Mouse (Mus musculus) neural tube, embryonic 13.5 days (tissue): Measurements from ENCODE around the gene Kcnh4. TPM values are rescaled to one million over a fixed set of nuclear protein-coding genes. Genes with fewer than 3 reads are reported as not detected.

Experiments
- ATAC-seq: fragments of 200-750 bp; cut with Nextera tagmentation; 2 replicates; pipeline ENCODE4 v1.8.0; 2017; ENCODE audit warnings: low read depth, mild to moderate bottlenecking, moderate TSS enrichment, moderate library complexity
- H3K27ac ChIP-seq: fragments of 300-500 bp; sonication (generic); replicated peaks from 2 replicates; pipeline ENCODE4 v1.5.1; 2015; ENCODE audit warnings: moderate library complexity, mild to moderate bottlenecking, inconsistent platforms
- H3K27me3 ChIP-seq: fragments of 300-500 bp; sonication (generic); 2 replicates; pipeline ENCODE4 v1.6.1; 2015; ENCODE audit warnings: mild to moderate bottlenecking, inconsistent platforms
- H3K36me3 ChIP-seq: fragments of 300-500 bp; sonication (generic); 2 replicates; pipeline ENCODE4 v1.6.1; 2015; ENCODE audit warnings: mild to moderate bottlenecking, inconsistent platforms
- H3K4me1 ChIP-seq: fragments of 300-500 bp; sonication (generic); replicated peaks from 2 replicates; pipeline ENCODE4 v1.6.1; 2015; ENCODE audit warnings: inconsistent platforms
- H3K4me2 ChIP-seq: fragments of 300-500 bp; sonication (generic); 2 replicates; pipeline ENCODE4 v1.6.1; 2015; ENCODE audit warnings: inconsistent platforms, mild to moderate bottlenecking, moderate library complexity
- H3K4me3 ChIP-seq: fragments of 300-500 bp; sonication (generic); 2 replicates; pipeline ENCODE4 v1.5.1; 2015; ENCODE audit warnings: mild to moderate bottlenecking, inconsistent platforms
- H3K9ac ChIP-seq: fragments of 300-500 bp; sonication (generic); 2 replicates; pipeline ENCODE4 v1.6.1; 2015; ENCODE audit warnings: moderate library complexity, mild to moderate bottlenecking, inconsistent platforms
- H3K9me3 ChIP-seq: fragments of 300-500 bp; sonication (generic); 2 replicates; pipeline ENCODE4 v1.6.1; 2016; ENCODE audit warnings: inconsistent platforms
- WGBS: fragments of 180-500 bp; shearing (Covaris S2); methylation state at CpG from one replicate; pipeline ENCODE4 v1.1.7; 2015; 5-methylcytosine and 5-hydroxymethylcytosine counted together
- polyA plus RNA-seq: library from polyadenylated mRNA; unstranded; fragments of >200 nt; fragmentation: Nextera tagmentation; extraction: Ambion mirVana; gene quantifications from 2 replicates; pipeline ENCODE4 v1.2.1, GENCODE M21; 2015

Gene Kcnh4
- polyA plus RNA-seq, 1 experiment from 2014 or later = 4.8 TPM

DNA sequence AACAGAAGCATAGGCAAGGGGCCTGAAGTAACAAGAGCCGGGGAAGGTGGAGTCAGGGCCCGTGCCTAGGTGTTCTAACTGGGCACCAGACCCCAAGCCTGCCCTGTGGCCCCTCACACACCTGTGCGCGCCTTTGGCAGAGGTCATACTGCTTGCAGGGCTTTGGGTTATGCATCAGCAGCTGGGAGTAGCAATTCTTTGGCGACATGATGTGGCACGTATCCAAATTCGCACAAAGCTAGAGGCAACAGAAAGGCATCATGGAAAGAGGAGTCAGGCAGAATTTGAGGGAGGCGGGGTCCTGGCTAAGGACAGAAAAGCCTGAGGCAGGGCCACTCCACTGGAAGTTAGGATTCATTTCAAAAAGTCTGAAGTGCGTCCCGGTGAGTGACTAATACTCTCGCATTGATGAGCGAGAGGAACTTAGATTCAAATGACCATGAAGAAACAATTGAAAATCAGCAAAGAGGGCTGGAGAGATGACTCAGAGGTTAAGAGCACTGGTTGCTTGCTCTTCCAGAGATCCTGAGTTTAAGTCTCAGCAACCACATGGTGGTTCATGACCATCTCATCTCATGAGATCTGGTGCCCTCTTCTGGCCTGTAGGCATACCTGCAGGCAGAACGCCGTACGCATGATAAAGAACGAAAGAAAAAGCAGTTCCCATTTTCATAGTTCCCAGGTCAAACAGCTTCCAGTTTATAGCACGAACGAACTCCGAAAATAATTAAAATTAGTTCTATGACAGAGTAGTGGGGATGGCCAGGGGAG lies 57.5 kb downstream of the Kcnh4 start:
- H3K36me3 ChIP-seq = peaks cover 30% of the 10 kb centered on the region

DNA sequence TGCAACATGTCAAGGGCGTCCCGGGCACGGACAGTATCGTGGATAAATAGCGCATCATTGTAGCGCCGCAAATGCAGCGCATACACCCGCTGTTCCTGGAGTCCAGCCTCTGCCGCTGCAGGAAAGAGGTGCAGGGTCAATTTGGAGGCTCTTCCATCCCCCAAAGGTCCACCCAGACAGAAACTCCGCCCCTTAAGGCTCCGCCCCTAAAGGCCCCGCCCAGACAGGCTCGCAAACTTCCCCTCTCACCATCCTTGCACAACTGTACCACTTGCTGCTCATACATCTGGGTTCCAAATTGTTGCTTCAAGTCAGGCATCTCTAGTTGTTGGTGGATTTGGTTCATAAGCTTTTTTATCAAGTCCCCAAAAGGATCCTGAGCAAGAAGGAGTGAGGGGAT lies 58.4 kb downstream of the Kcnh4 start:
- Histone ChIP-seq H3K27me3 (peaks cover 15% of the 10 kb centered on the region; the same call in 1 of the 2 replicates), H3K4me3 (peak overlapping the region; percentile 17), H3K36me3 (peaks cover 20% of the 10 kb centered on the region), H3K4me1 (peaks cover 12% of the 10 kb centered on the region), H3K4me2 (peak overlapping the region; percentile 39), H3K27ac (no peak overlapping the region), H3K9me3 (no peaks in the 10 kb centered on the region), H3K9ac (peak overlapping the region; percentile 34)
- whole genome bisulfite sequencing = under 1% methylated on average over 14 of the region's 14 CpGs
- ATAC-seq = no peak

More for the DNA sequence above, 57.5 kb downstream of the Kcnh4 start:
- no peak overlapping the region for H3K9ac ChIP-seq
- peak overlapping the region; percentile 35 for H3K4me2 ChIP-seq
- H3K27me3 ChIP-seq = peaks cover 15% of the 10 kb centered on the region; the same call in 1 of the 2 replicates
- H3K27ac ChIP-seq = no peak overlapping the region
- peak; percentile 40; the same call in 1 of the 2 replicates for ATAC-seq
- 42% methylated on average over 19 of the region's 19 CpGs for WGBS
- no peaks in the 10 kb centered on the region for H3K9me3 ChIP-seq
- no peak overlapping the region for H3K4me3 ChIP-seq
- H3K4me1 ChIP-seq = peaks cover 12% of the 10 kb centered on the region

DNA sequence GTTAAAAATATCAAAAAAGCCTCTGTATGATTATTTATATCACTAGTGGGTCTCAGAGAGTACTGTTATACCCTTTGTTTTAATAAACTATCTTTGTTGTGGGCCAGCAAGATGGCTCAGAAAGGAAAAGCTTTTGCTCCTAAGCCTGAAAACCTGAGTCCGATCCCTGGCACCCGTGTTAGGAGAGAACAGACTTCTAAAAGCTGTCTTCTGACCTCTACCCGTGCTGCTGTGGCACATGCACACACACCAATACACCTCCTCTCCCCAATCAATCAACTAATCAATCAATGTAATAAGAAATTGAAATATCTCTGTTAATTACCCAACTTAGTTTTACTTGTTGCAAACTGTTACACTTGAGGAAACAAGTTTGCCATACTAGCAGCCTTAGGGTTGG lies 59.0 kb downstream of the Kcnh4 start:
- WGBS = 70% methylated on average over 3 of the region's 3 CpGs
- H3K4me1 ChIP-seq = peaks cover 12% of the 10 kb centered on the region
- no peak overlapping the region for H3K27ac ChIP-seq
- H3K9ac ChIP-seq = no peak overlapping the region
- H3K27me3 ChIP-seq = peaks cover 15% of the 10 kb centered on the region; the same call in 1 of the 2 replicates
- H3K4me3 ChIP-seq = 0 out of 2 replicates have a peak overlapping the region, but pooled peaks have one; percentile 17
- no peak for ATAC-seq
- peaks cover 14% of the 10 kb centered on the region for H3K36me3 ChIP-seq
- H3K9me3 ChIP-seq = no peaks in the 10 kb centered on the region
- peak overlapping the region; percentile 39; the same call in 1 of the 2 replicates for H3K4me2 ChIP-seq

DNA sequence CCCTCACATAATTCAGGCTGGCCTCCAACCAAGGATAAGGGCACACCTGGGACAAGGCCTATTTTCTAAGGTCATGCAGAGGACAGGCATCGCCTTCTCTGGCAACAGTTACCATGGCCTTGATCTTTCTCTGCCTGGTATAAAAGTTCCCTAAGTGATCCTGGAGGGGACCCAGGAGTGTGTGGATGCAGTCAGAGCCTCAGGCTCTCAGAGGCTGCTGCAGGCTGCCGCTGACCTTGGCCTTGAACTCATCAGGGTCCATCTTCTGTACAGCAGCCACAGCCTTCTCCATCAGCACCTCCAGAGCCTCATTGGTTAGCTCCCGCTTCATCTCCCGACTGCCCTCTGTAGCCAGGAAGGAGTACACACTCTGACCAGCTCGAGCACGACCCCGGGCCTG lies 61.8 kb downstream of the Kcnh4 start:
- Histone ChIP-seq H3K4me1 (peaks cover 14% of the 10 kb centered on the region), H3K4me3 (no peak overlapping the region), H3K27ac (no peak overlapping the region), H3K9me3 (no peaks in the 10 kb centered on the region), H3K36me3 (no peaks in the 10 kb centered on the region), H3K9ac (no peak overlapping the region), H3K27me3 (peaks cover 25% of the 10 kb centered on the region), H3K4me2 (no peak overlapping the region)
- 76% methylated on average over 7 of the region's 7 CpGs for WGBS
- no peak for ATAC-seq

DNA sequence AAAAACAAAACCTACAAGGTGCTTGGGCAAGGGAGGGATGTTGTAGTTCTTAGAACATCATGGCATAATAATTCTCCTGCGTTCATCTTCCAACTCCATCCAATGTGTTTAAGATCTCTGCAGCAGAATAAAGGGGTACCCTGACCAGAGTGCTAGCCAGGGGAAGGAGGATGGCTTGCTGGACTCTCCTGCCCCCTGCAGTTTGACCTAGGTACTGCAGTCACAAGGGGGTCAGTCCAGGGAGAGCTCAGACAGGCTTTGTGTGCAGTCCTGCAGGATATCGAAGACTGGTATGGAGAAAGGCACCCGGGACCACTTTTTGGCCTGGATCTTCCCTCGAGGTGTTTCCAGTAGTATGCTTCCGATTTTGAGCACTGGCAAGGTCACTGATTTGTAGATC lies 64.8 kb downstream of the Kcnh4 start:
- Histone ChIP-seq H3K36me3 (no peaks in the 10 kb centered on the region), H3K4me3 (no peak overlapping the region), H3K9ac (no peak overlapping the region), H3K27ac (no peak overlapping the region), H3K27me3 (peaks cover 38% of the 10 kb centered on the region), H3K4me1 (peaks cover 17% of the 10 kb centered on the region), H3K4me2 (no peak overlapping the region), H3K9me3 (no peaks in the 10 kb centered on the region)
- WGBS = 41% methylated on average over 5 of the region's 5 CpGs
- peak; percentile 59; the same call in 1 of the 2 replicates for ATAC-seq

DNA sequence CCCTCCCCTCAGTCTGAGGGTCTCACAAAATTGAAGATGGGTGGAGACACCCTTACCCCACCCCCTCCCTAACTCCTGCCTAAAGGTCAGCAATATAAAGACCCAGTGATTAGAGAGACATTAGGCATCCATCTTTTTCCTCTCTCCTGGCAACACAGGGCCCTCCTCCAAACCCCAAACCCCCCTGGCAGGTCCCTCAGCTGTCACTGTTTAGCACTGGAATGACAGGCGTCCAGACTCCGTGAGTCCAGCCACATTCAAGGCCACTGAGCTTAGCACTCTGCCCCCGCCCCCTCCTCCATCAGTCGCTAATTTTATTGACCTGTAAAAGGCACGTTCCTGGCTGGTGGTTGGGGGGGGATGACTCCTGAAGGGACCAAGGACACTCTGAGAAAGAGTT lies 66.6 kb downstream of the Kcnh4 start:
- H3K27me3 ChIP-seq = peaks cover 38% of the 10 kb centered on the region
- peaks cover 17% of the 10 kb centered on the region for H3K4me1 ChIP-seq
- H3K4me2 ChIP-seq = no peak overlapping the region
- no peaks in the 10 kb centered on the region for H3K9me3 ChIP-seq
- H3K9ac ChIP-seq = no peak overlapping the region
- no peak overlapping the region for H3K27ac ChIP-seq
- no peaks in the 10 kb centered on the region for H3K36me3 ChIP-seq
- no peak for ATAC-seq
- no peak overlapping the region for H3K4me3 ChIP-seq
- WGBS = 18% methylated on average over 5 of the region's 5 CpGs

DNA sequence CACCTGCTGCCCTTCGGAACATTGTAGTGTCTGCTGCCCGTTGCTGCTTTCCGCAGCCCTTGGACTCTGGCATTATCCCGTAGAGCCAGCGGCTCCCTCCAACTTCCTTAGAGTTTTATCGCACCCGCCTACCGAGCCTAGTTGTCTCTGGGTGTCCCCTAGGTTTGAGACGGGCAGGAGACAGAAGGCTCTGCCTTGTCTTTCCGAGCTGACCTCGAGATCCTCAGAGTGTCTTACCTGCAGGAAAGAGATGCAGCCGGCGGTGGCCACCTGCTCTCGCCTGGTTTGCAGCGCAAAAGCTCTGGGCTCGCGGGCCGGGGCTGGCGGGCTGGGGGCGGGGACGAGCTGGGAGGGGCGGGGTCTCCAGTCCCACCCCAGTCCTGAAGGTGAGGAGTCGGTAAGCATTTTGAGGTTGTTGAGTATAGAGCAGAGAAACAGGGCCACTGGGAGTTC lies 67.6 kb downstream of the Kcnh4 start, which contains the start of gene Zfp385c:
Gene Zfp385c (minus strand): TSS at position 292 of the 453 bp plus-strand sequence.
- Histone ChIP-seq H3K27ac (no peak within 1 kb of the TSS), H3K4me2 (peak within 1 kb of the TSS; percentile 48), H3K9me3 (no peaks in the 10 kb centered on the region), H3K36me3 (no peaks in the 10 kb centered on the region), H3K9ac (peak within 1 kb of the TSS; percentile 54; the same call in 1 of the 2 replicates), H3K4me3 (peak within 1 kb of the TSS; percentile 22), H3K4me1 (peaks cover 17% of the 10 kb centered on the region), H3K27me3 (peaks cover 38% of the 10 kb centered on the region)
- ATAC-seq = no peak
- WGBS = 2% methylated on average over 23 of the region's 23 CpGs

DNA sequence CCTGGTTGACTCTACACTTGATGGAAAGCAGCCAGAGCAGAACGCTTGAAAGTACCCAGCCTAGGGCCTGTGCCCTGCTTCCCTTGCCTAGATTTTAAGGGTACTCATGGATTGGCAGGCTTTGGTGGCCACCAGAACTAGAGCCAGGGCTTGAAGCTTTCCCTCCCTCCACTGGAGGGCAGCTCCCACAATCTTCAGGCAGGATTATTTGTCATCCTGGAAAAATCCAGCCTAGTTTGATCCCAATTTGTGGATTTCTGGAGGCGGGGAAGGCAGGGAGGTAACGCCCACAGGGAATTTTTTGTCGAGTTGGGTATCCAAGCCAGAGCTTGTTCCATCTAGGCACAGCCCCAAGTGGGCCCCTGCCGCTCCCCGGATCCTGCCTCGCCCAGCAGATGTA lies 69.4 kb downstream of the Kcnh4 start:
- no peak overlapping the region for H3K9ac ChIP-seq
- H3K4me3 ChIP-seq = no peak overlapping the region
- peaks cover 17% of the 10 kb centered on the region for H3K4me1 ChIP-seq
- H3K36me3 ChIP-seq = no peaks in the 10 kb centered on the region
- H3K27me3 ChIP-seq = peaks cover 38% of the 10 kb centered on the region
- no peak for ATAC-seq
- no peak overlapping the region for H3K27ac ChIP-seq
- no peaks in the 10 kb centered on the region for H3K9me3 ChIP-seq
- WGBS = 77% methylated on average over 7 of the region's 7 CpGs
- no peak overlapping the region for H3K4me2 ChIP-seq

Other genes with a start within 250 kb of the Kcnh4 start
- 267 and 279 TPM in 2 replicates for gene Acly, start 231.9 kb downstream of the Kcnh4 start, polyA plus RNA-seq
- 2.4 and 2.7 TPM in 2 replicates for gene Ttc25, start 214.3 kb downstream of the Kcnh4 start, polyA plus RNA-seq
- 46.0 and 53.2 TPM in 2 replicates for gene Cnp, start 185.0 kb downstream of the Kcnh4 start, polyA plus RNA-seq
- 109 and 112 TPM in 2 replicates for gene Nkiras2, start 140.7 kb downstream of the Kcnh4 start, polyA plus RNA-seq
- gene Dnajc7, start 139.8 kb downstream of the Kcnh4 start, polyA plus RNA-seq = 304 and 317 TPM in 2 replicates
- 0.10 and 0.21 TPM in 2 replicates for gene Zfp385c, start 67.5 kb downstream of the Kcnh4 start, polyA plus RNA-seq
- 2.1 and 4.1 TPM in 2 replicates for gene Dhx58, start 55.7 kb downstream of the Kcnh4 start, polyA plus RNA-seq
- gene Kat2a, start 47.5 kb downstream of the Kcnh4 start, polyA plus RNA-seq = 54.7 TPM in 2 replicates
- 0.43 TPM in 1 of 2 replicates, not detected in the other for gene Hspb9, start 46.1 kb downstream of the Kcnh4 start, polyA plus RNA-seq
- gene Rab5c, start 21.7 kb downstream of the Kcnh4 start, polyA plus RNA-seq = 30.0 and 35.1 TPM in 2 replicates
- gene Hcrt, start 3.0 kb upstream of the Kcnh4 start, polyA plus RNA-seq = 0.56 TPM in 1 of 2 replicates, not detected in the other
- 4.7 and 5.0 TPM in 2 replicates for gene Ghdc, start 11.0 kb upstream of the Kcnh4 start, polyA plus RNA-seq
- 17.2 TPM in 2 replicates for gene Stat5b, start 90.8 kb upstream of the Kcnh4 start, polyA plus RNA-seq
- gene Stat5a, start 99.4 kb upstream of the Kcnh4 start, polyA plus RNA-seq = 1.6 and 1.9 TPM in 2 replicates
- gene Stat3, start 179.6 kb upstream of the Kcnh4 start, polyA plus RNA-seq = 72.3 and 82.3 TPM in 2 replicates
- 46.7 and 49.3 TPM in 2 replicates for gene Cavin1, start 210.9 kb upstream of the Kcnh4 start, polyA plus RNA-seq
- 111 and 121 TPM in 2 replicates for gene Atp6v0a1, start 249.5 kb upstream of the Kcnh4 start, polyA plus RNA-seq